Mouse (Mus musculus): ENCODE data around the gene E130308A19Rik. TPM values are rescaled to one million over a fixed set of nuclear protein-coding genes. Genes with fewer than 3 reads are reported as not detected.
"Not testable (repeated sequence)": the region's sequence is repeated elsewhere in the genome, so short reads cannot be mapped to it uniquely, and the experiment has no call there.

E130308A19Rik gene
- polyA plus RNA-seq, 1 experiment from 2014 or later, result 60.5 TPM

DNA sequence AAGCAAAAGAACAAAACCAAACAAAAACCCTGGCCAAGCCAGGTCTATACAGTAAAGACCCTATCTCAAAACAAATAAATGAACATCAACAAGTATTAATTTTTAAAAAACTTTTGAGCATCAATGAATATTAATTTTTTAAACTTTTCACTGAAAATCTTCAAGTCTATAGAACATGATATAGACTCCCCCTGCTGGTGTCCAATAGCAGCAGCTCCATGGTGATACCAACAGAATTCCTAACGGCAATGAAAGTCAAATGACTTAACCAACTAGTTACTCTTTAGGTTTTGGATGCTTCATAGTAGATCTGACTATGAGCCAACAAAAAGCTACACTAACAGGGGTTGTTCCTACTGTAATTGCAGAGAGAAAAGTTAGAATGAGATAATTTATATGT is 154.6 kb downstream of the E130308A19Rik start:
- H3K9ac ChIP-seq (replicated peaks), result no peak overlapping the region
- H3K4me3 ChIP-seq, result no peak overlapping the region
- ATAC-seq (ENCODE audit: low FRiP score, low read depth), result no peak
- 33% methylated on average over 1 of the region's 1 CpGs for WGBS
- H3K27me3 ChIP-seq, result no peaks in the 10 kb centered on the region
- H3K27ac ChIP-seq (replicated peaks), result no peak overlapping the region
- peaks cover 3% of the 10 kb centered on the region; the same call in 1 of the 2 replicates for H3K36me3 ChIP-seq
- no peak overlapping the region for H3K4me2 ChIP-seq (replicated peaks)
- H3K9me3 ChIP-seq, result no peaks in the 10 kb centered on the region
- H3K4me1 ChIP-seq, result peaks cover 6% of the 10 kb centered on the region

- peak overlapping the region; percentile 67 for H3K4me2 ChIP-seq (replicated peaks)
- peak; percentile 71 for ATAC-seq (ENCODE audit: low FRiP score, low read depth)
- no peaks in the 10 kb centered on the region for H3K27me3 ChIP-seq
- no peaks in the 10 kb centered on the region for H3K9me3 ChIP-seq
- peaks cover 6% of the 10 kb centered on the region for H3K4me1 ChIP-seq
- peak overlapping the region; percentile 65 for H3K9ac ChIP-seq (replicated peaks)
- peak overlapping the region; percentile 62 for H3K27ac ChIP-seq (replicated peaks)
- H3K4me3 ChIP-seq, result peak overlapping the region; percentile 72
- WGBS, result under 1% methylated on average over 47 of the region's 47 CpGs
- 0 out of 2 replicates have a peak, but pooled peaks cover 3% of the 10 kb centered on the region for H3K36me3 ChIP-seq
Observed at GRCm38 (mm10) chr4:59782853-59783684, 157.1 kb downstream of the E130308A19Rik start.

GRCm38 (mm10) chr4:59783685-59784279 is 157.8 kb downstream of the E130308A19Rik start:
- peak; percentile 96 for ATAC-seq (ENCODE audit: low FRiP score, low read depth)
- 0 out of 2 replicates have a peak, but pooled peaks cover 3% of the 10 kb centered on the region for H3K36me3 ChIP-seq
- 1% methylated on average over 36 of the region's 36 CpGs for WGBS

DNA sequence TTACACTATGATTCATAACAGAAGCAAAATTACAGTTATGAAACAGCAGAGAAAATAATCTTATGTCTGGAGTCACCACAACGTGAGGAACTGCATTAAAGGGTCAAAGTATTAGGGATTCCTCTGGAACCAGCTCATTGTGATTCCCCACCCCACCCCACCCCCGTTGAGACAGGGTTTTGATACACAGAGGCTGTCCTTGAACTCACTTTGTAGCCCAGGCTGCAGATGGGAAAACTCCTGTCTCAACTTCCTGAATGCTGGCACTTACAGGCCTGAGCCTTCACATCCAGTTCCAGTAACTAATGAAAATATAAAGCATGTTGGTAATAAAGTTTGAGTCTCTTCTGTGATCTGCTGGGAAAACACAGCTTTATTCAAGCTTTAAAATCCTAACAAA is 159.4 kb downstream of the E130308A19Rik start:
- Histone ChIP-seq H3K27me3 (no peaks in the 10 kb centered on the region), H3K27ac (replicated peaks) (no peak overlapping the region), H3K4me2 (replicated peaks) (no peak overlapping the region), H3K9ac (replicated peaks) (no peak overlapping the region), H3K4me1 (peaks cover 6% of the 10 kb centered on the region), H3K4me3 (no peak overlapping the region), H3K9me3 (no peaks in the 10 kb centered on the region), H3K36me3 (no peaks in the 10 kb centered on the region)
- WGBS, result 32% methylated on average over 2 of the region's 2 CpGs
- no peak for ATAC-seq (ENCODE audit: low FRiP score, low read depth)

More at GRCm38 (mm10) chr4:59783685-59784279, 157.8 kb downstream of the E130308A19Rik start:
- Histone ChIP-seq H3K4me3 (peak overlapping the region; percentile 72), H3K9me3 (no peaks in the 10 kb centered on the region), H3K9ac (replicated peaks) (peak overlapping the region; percentile 65), H3K27ac (replicated peaks) (peak overlapping the region; percentile 62), H3K4me2 (replicated peaks) (peak overlapping the region; percentile 67), H3K4me1 (peaks cover 6% of the 10 kb centered on the region), H3K27me3 (no peaks in the 10 kb centered on the region)

GRCm38 (mm10) chr4:59786661-59787060 is 160.7 kb downstream of the E130308A19Rik start:
- 2% methylated on average over 7 of the region's 7 CpGs for WGBS
- no peaks in the 10 kb centered on the region for H3K9me3 ChIP-seq
- no peak for ATAC-seq (ENCODE audit: low FRiP score, low read depth)

DNA sequence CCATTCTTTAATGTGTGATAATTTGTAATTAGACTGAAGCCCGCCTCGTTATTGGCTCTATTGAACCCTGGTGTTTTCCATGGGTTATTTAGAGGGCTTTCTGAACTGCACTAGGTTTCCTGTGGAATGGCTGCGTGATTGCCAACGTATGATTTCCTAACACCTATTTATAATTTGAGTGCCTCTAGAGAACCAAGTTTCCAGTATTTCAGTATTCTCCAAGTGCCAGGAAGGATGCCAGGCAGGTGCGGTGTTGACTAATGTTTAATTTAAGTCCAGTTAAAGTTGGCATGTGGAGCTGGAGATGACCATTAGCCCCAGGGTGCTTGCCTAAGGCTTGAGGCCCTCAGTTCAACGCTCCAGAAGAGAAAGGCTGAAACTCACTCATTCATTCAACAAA is 161.1 kb downstream of the E130308A19Rik start:
- peaks cover 4% of the 10 kb centered on the region for H3K4me1 ChIP-seq
- H3K9me3 ChIP-seq, result no peaks in the 10 kb centered on the region
- no peak overlapping the region for H3K4me3 ChIP-seq
- 65% methylated on average over 6 of the region's 6 CpGs for WGBS
- H3K27me3 ChIP-seq, result no peaks in the 10 kb centered on the region
- H3K27ac ChIP-seq (replicated peaks), result no peak overlapping the region
- no peak overlapping the region for H3K4me2 ChIP-seq (replicated peaks)
- H3K9ac ChIP-seq (replicated peaks), result no peak overlapping the region
- no peaks in the 10 kb centered on the region for H3K36me3 ChIP-seq
- no peak for ATAC-seq (ENCODE audit: low FRiP score, low read depth)

More at GRCm38 (mm10) chr4:59786661-59787060, 160.7 kb downstream of the E130308A19Rik start:
- Histone ChIP-seq H3K4me2 (replicated peaks) (no peak overlapping the region), H3K4me3 (no peak overlapping the region), H3K4me1 (peaks cover 6% of the 10 kb centered on the region), H3K36me3 (no peaks in the 10 kb centered on the region), H3K27me3 (no peaks in the 10 kb centered on the region), H3K27ac (replicated peaks) (no peak overlapping the region), H3K9ac (replicated peaks) (no peak overlapping the region)

DNA sequence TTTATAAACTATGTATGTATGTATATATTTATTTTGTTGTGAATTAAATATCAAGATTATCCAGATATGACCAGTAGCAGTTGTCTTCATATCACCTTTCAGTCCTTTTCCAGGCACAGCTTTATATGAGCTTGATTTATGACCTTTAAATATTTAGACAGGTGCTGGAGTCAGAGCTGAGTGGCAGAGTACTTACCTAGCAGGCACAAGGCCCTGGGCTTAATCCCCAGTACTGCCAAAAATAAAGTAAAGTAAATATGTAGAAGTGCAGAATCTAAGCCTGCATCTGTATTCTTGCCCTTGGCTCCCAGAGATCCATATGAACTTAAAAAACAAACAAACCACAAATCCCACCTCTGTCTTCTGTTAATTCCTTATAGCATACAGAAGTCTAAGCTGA is 163.0 kb downstream of the E130308A19Rik start:
- Histone ChIP-seq H3K9me3 (no peaks in the 10 kb centered on the region), H3K9ac (replicated peaks) (no peak overlapping the region), H3K27me3 (no peaks in the 10 kb centered on the region), H3K4me3 (no peak overlapping the region), H3K27ac (replicated peaks) (no peak overlapping the region), H3K36me3 (no peaks in the 10 kb centered on the region), H3K4me1 (no peaks in the 10 kb centered on the region), H3K4me2 (replicated peaks) (no peak overlapping the region)
- ATAC-seq (ENCODE audit: low FRiP score, low read depth), result no peak

GRCm38 (mm10) chr4:59793626-59794025 is 167.6 kb downstream of the E130308A19Rik start:
- not testable (repeated sequence) for H3K9me3 ChIP-seq; H3K27me3 ChIP-seq; ATAC-seq (ENCODE audit: low FRiP score, low read depth); H3K4me1 ChIP-seq; H3K4me2 ChIP-seq (replicated peaks); H3K9ac ChIP-seq (replicated peaks); H3K36me3 ChIP-seq; H3K27ac ChIP-seq (replicated peaks); H3K4me3 ChIP-seq
- WGBS, result 80% methylated on average over 2 of the region's 2 CpGs

DNA sequence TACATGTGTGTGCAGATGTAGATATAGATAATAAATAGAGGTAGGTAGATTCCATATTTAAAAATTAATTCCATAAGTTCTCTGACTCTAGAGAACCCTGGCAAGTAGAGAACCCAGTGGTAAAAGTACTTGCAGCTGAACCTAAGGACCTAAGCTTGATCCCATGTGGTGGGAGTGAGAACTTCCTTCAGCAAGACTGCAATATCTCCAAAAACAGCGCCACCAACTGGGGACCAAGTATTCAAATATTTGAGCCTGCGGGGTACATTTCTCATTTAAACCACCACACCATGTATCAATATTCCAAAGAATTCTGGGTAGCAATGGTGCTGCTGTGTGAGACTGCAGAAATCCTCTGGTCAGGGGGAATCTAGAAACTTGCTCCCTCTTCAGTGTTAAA is 168.1 kb downstream of the E130308A19Rik start:
- H3K27me3 ChIP-seq, result no peaks in the 10 kb centered on the region
- H3K4me1 ChIP-seq, result no peaks in the 10 kb centered on the region
- no peak overlapping the region for H3K27ac ChIP-seq (replicated peaks)
- 63% methylated on average over 2 of the region's 2 CpGs for WGBS
- no peaks in the 10 kb centered on the region for H3K9me3 ChIP-seq
- H3K4me3 ChIP-seq, result no peak overlapping the region
- H3K36me3 ChIP-seq, result no peaks in the 10 kb centered on the region
- ATAC-seq (ENCODE audit: low FRiP score, low read depth), result no peak
- no peak overlapping the region for H3K4me2 ChIP-seq (replicated peaks)
- no peak overlapping the region for H3K9ac ChIP-seq (replicated peaks)

DNA sequence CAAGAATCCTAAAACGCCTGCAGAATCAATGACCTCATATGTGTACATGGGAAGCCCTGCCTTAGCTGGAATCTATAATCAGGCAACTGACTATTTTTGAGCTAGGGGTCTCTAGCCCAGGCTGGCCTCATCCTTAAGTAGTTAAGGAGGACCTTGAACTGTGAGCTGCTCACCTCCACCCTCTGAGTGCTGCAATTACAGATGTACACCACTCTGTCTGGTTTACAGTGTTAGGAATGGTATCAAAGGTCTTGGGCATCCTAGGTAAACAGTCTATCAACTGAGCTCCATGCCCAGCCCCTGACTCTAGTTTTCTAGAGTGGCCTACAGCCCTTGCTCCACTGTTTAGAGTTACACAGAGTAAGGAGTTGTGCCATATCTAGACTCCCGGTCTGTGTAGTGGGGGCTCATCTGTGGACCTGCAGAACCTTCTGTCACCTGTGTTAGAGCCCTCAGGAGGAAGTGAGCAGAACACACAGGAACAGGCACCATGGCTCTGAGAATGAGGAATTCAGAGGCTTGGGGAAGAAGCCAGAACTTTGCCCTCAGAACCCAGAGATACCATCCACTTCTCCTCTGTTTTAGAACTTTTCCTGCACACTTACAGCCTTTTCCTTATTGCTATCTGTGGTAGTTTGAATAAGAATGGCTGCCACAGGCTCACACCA is 169.9 kb downstream of the E130308A19Rik start:
- 86% methylated on average over 2 of the region's 2 CpGs for WGBS
- ATAC-seq (ENCODE audit: low FRiP score, low read depth), result no peak
- Histone ChIP-seq H3K4me3 (no peak overlapping the region), H3K9me3 (no peaks in the 10 kb centered on the region), H3K36me3 (no peaks in the 10 kb centered on the region), H3K27ac (replicated peaks) (no peak overlapping the region), H3K4me1 (no peaks in the 10 kb centered on the region), H3K4me2 (replicated peaks) (no peak overlapping the region), H3K27me3 (no peaks in the 10 kb centered on the region), H3K9ac (replicated peaks) (no peak overlapping the region)

DNA sequence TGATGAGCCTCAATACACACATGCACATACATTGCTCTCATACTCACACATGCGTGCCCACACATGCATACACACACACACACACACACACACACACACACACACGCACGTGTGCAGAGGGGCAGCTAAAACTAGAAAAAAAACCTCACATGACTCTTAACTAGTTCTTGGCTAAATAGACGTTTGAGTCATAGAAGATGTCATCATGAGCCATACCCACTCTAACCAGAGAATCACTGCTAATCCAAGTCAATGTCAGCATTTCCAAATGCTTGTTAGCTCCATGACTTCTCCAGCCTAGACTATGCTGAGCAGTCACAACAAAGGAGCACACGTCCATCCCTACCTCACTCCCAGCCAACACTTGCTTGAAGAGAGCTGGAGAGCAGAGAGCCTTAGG is 174.2 kb downstream of the E130308A19Rik start:
- Histone ChIP-seq H3K4me1 (no peaks in the 10 kb centered on the region), H3K4me3 (no peak overlapping the region), H3K4me2 (replicated peaks) (no peak overlapping the region), H3K27ac (replicated peaks) (no peak overlapping the region), H3K9ac (replicated peaks) (no peak overlapping the region), H3K36me3 (no peaks in the 10 kb centered on the region), H3K9me3 (no peaks in the 10 kb centered on the region), H3K27me3 (peaks cover 3% of the 10 kb centered on the region; the same call in 1 of the 2 replicates)
- WGBS, result 92% methylated on average over 5 of the region's 5 CpGs
- ATAC-seq (ENCODE audit: low FRiP score, low read depth), result no peak

DNA sequence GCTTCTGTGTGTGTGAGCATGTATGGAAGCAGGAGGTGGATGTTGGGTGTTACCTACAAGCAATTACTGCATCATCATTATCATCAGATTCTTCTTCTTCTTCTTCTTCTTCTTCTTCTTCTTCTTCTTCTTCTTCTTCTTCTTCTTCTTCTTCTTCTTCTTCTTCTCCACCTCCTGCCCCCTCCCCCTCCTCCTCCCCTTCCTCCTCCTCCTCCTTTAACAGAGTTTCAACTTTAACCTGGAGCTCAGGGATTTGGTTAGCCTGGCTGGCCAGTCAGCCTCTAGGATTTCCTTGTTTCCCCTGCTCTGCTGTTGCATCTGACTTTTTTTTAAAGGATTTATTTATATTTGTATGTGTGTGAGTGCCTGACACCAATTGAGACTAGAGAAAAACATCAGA is 175.5 kb downstream of the E130308A19Rik start, which contains the start of gene Inip:
Gene Inip, minus strand, starts transcription at position 101 of the 400 bp plus-strand sequence.
- Histone ChIP-seq H3K9ac (replicated peaks) (no peak within 1 kb of the TSS), H3K27ac (replicated peaks) (no peak within 1 kb of the TSS)
- ATAC-seq (ENCODE audit: low FRiP score, low read depth), result no peak

More for the DNA sequence above, 175.5 kb downstream of the E130308A19Rik start, which contains the start of gene Inip:
- Histone ChIP-seq H3K36me3 (no peaks in the 10 kb centered on the region), H3K9me3 (no peaks in the 10 kb centered on the region), H3K27me3 (peaks cover 3% of the 10 kb centered on the region; the same call in 1 of the 2 replicates), H3K4me1 (no peaks in the 10 kb centered on the region), H3K4me2 (replicated peaks) (no peak within 1 kb of the TSS), H3K4me3 (no peak within 1 kb of the TSS)

All from midbrain, embryonic 12.5 days (tissue).